In the genomic region with DNA sequence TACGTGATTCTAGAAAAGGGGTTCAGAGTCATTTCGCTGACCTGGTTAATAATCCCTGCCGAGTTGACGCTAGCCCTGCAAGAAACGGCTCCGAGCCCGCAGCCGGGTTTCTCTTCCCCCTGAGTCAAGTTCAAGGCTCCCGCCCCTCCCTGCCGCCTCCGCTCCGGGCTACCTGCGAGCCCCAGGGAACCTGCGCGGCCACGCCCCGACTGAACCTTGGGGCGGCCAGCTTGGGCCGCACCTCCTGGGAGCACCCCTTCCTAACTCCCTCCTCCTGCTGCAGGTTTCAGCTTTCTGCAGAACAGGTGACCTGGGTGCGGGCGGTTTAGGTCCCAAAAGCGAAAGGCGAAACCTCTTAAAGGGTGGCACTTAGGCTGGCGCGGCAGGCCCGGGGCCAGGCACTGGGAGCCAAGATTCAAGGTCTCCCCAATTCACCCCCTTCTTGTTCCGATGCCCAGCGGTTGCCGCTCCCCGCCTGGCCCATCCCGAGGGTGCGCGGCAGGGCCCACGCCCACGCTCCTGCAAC, we compare ENCODE assay signal across 8 mouse cellular contexts. TPM values are rescaled to one million over a fixed set of nuclear protein-coding genes. Genes with fewer than 3 reads are reported as not detected.
DNase-seq lines count a peak whose midpoint lies in the region; ATAC-seq and TF ChIP-seq lines count a peak whose summit lies in the region.

No protein-coding gene starts in this region.

- no peaks in the 10 kb centered on the region for H3K4me1 ChIP-seq in intestine, postnatal 0 days (replicated peaks; ENCODE audit: control insufficient read depth, insufficient read depth, low read length)
- H3K4me1 ChIP-seq in neural tube, embryonic 13.5 days (replicated peaks), result peaks cover 31% of the 10 kb centered on the region

- ATAC-seq in cerebellum, adult (ENCODE audit: insufficient number of reproducible peaks, low FRiP score, low TSS enrichment), result no peak
- peak; percentile 54 for ATAC-seq in erythroid progenitor cell, adult 5-6 weeks (replicated peaks; ENCODE audit: low FRiP score, poor library complexity, severe bottlenecking)
- peak; percentile 87 for ATAC-seq in intestine, postnatal 0 days
- no peak for ATAC-seq in neural tube, embryonic 13.5 days (ENCODE audit: low read depth)

- no peak; the same call in 1 of the 2 replicates for TF ChIP-seq CTCF in intestine, postnatal 0 days (IDR thresholded peaks at IDR 0.05; ENCODE audit: low read depth)

- H3K36me3 ChIP-seq in intestine, postnatal 0 days (ENCODE audit: control insufficient read depth, insufficient read depth), result no peaks in the 10 kb centered on the region
- no peaks in the 10 kb centered on the region for H3K36me3 ChIP-seq in neural tube, embryonic 13.5 days

- peak overlapping the region; percentile 99 for H3K4me2 ChIP-seq in intestine, postnatal 0 days (replicated peaks; ENCODE audit: low read depth)
- peak overlapping the region; percentile 96 for H3K4me2 ChIP-seq in neural tube, embryonic 13.5 days

- WGBS in intestine, postnatal 0 days, result under 1% methylated on average over 35 of the region's 35 CpGs
- under 1% methylated on average over 35 of the region's 35 CpGs for WGBS in neural tube, embryonic 13.5 days

- no peak overlapping the region for H3K9ac ChIP-seq in intestine, postnatal 0 days (ENCODE audit: low read depth, low read length)
- H3K9ac ChIP-seq in neural tube, embryonic 13.5 days, result peak overlapping the region; percentile 56

- peaks cover 16% of the 10 kb centered on the region for H3K27me3 ChIP-seq in intestine, postnatal 0 days (replicated peaks; ENCODE audit: control insufficient read depth, insufficient read depth, low read length)
- peaks cover 54% of the 10 kb centered on the region for H3K27me3 ChIP-seq in neural tube, embryonic 13.5 days

- no peak overlapping the region for H3K27ac ChIP-seq in intestine, postnatal 0 days (ENCODE audit: low read depth, low read length)
- no peak overlapping the region for H3K27ac ChIP-seq in neural tube, embryonic 13.5 days (replicated peaks)

- H3K9me3 ChIP-seq in intestine, postnatal 0 days (ENCODE audit: control insufficient read depth), result no peaks in the 10 kb centered on the region
- no peaks in the 10 kb centered on the region for H3K9me3 ChIP-seq in neural tube, embryonic 13.5 days

- peak overlapping the region; percentile 67 for H3K4me3 ChIP-seq in intestine, postnatal 0 days (ENCODE audit: low read depth, low read length)
- H3K4me3 ChIP-seq in neural tube, embryonic 13.5 days, result peak overlapping the region; percentile 62

- peak; percentile 7 for DNase-seq in cerebellum, adult 11 months
- DNase-seq in adrenal gland, postnatal 36 days, result peak; percentile 36 to 53
- DNase-seq in lung, adult 18-20 months, result peak; percentile 81 to 85
- DNase-seq in thymus, postnatal 36 days, result peak; percentile 83 to 89

RNA-seq across cellular contexts. Expression of gene Myb, which starts 1.8 kb away (rescaled TPM):
- under 1 TPM; 0.10 to 0.16 TPM for total RNA-seq in adrenal gland, postnatal 36 days (2021)
- 93.7 and 126 TPM in 2 replicates for total RNA-seq in erythroid progenitor cell, adult 5-6 weeks (2015; ENCODE audit: low replicate concordance)
- 43.9 and 54.2 TPM in 2 replicates for total RNA-seq in erythroid progenitor cell, adult 5-6 weeks (2017; ENCODE audit: low replicate concordance)
- 2.9 and 3.0 TPM in 2 replicates for polyA plus RNA-seq in intestine, postnatal 0 days (2015; fragmentation: Nextera tagmentation; extraction: Ambion mirVana)
- polyA plus RNA-seq in neural tube, embryonic 13.5 days (2015; fragmentation: Nextera tagmentation; extraction: Ambion mirVana), result 0.87 and 1.1 TPM in 2 replicates

Comparison
In these comparisons a context has a peak if more than half of its experiments do, and no peak if none do; other contexts are left out.
1. DNase-seq: peak in every context shown above with its lines; median percentile 86 in thymus, postnatal 36 days; 83 in lung, adult 18-20 months; 44 in adrenal gland, postnatal 36 days; 7 in cerebellum, adult 11 months.
2. ATAC-seq: peak in erythroid progenitor cell, adult 5-6 weeks (single experiment) and intestine, postnatal 0 days (single experiment); none in cerebellum, adult (single experiment) and neural tube, embryonic 13.5 days (single experiment).
3. RNA of gene Myb, which starts 1.8 kb away (total RNA-seq): 43.9 to 126 TPM in erythroid progenitor cell, adult 5-6 weeks; 0.10 to 0.16 TPM in adrenal gland, postnatal 36 days; every median in the first group is over 10 times any median in the second.